Mouse (Mus musculus): ENCODE results near the gene Cdk15. TPM values are rescaled to one million over a fixed set of nuclear protein-coding genes. Genes with fewer than 3 reads are reported as not detected.

The Cdk15 gene
- polyA plus RNA-seq, 1 experiment from 2014 or later = not detected

Other genes with a start within 250 kb of the Cdk15 start
- gene C2cd6, start 162.0 kb upstream of the Cdk15 start, polyA plus RNA-seq (2015; fragmentation: Nextera tagmentation; extraction: Ambion mirVana) = not detected in 2 replicates
- gene Tmem237, start 136.5 kb upstream of the Cdk15 start, polyA plus RNA-seq (2015; fragmentation: Nextera tagmentation; extraction: Ambion mirVana) = 9.3 and 10.3 TPM in 2 replicates
- gene Mpp4, start 93.5 kb upstream of the Cdk15 start, polyA plus RNA-seq (2015; fragmentation: Nextera tagmentation; extraction: Ambion mirVana) = 0.23 and 0.36 TPM in 2 replicates
- gene Als2, start 19.7 kb upstream of the Cdk15 start, polyA plus RNA-seq (2015; fragmentation: Nextera tagmentation; extraction: Ambion mirVana) = 4.5 and 6.4 TPM in 2 replicates
- 1.4 and 2.0 TPM in 2 replicates for gene Fzd7, start 225.5 kb downstream of the Cdk15 start, polyA plus RNA-seq (2015; fragmentation: Nextera tagmentation; extraction: Ambion mirVana)